Mouse (Mus musculus) thymus, adult 2 months (tissue): ENCODE results near the gene Hmga1.

ENCODE experiments used
- CTCF ChIP-seq: fragments of 200-500 bp; IDR thresholded peaks from 2 replicates; pipeline ENCODE4 v1.5.1; 2012; ENCODE audit warnings: mild to moderate bottlenecking, control low read depth, low read length, moderate library complexity, borderline replicate concordance; ENCODE audit not compliant: control insufficient read depth, poor library complexity, insufficient read depth; ENCODE audit errors: extremely low read depth
- POLR2A ChIP-seq: fragments of 200-500 bp; IDR thresholded peaks from 2 replicates; pipeline ENCODE4 v1.6.1; 2012; ENCODE audit warnings: mild to moderate bottlenecking, low read length, control low read depth, moderate library complexity; ENCODE audit not compliant: control insufficient read depth, poor library complexity, insufficient read depth; ENCODE audit errors: extremely low read depth

- TF ChIP-seq POLR2A = no peak
- TF ChIP-seq CTCF = no peak
Observed at GRCm38 (mm10) chr17:27508513-27508912, 47.8 kb upstream of the Hmga1 start.
